Comparison of ENCODE assay signal across 23 mouse cellular contexts in genomic region chr7:76156869-76157268, GRCm38 (mm10).
DNase-seq lines count a peak whose midpoint lies in the region; ATAC-seq and TF ChIP-seq lines count a peak whose summit lies in the region.
"Had no signal": no experiment of that assay in that cellular context is flagged by ENCODE, and none has a peak within 500 bp of the region (broad histone marks: within the 10 kb centered on the region; RNA-seq: fewer than 3 reads in every experiment).

No protein-coding gene starts in this region.

- H3K4me3 ChIP-seq in midbrain, embryonic 14.5 days (replicated peaks; ENCODE audit: low read depth, low read length): no peak overlapping the region
- H3K4me3 ChIP-seq in midbrain, postnatal 0 days (ENCODE audit: low read depth, low read length): no peak overlapping the region
- no peak overlapping the region for H3K4me3 ChIP-seq in forebrain, embryonic 10.5 days
- H3K4me3 ChIP-seq: embryonic facial prominence, embryonic 13.5 days; embryonic facial prominence, embryonic 15.5 days; erythroblast, embryonic 14.5 days; forebrain, embryonic 13.5 days; forebrain, embryonic 15.5 days had no signal

- no peaks in the 10 kb centered on the region for H3K27me3 ChIP-seq in midbrain, embryonic 14.5 days (ENCODE audit: control insufficient read depth, insufficient read depth, low read length)
- no peaks in the 10 kb centered on the region for H3K27me3 ChIP-seq in midbrain, postnatal 0 days (ENCODE audit: insufficient read depth, low read length)
- H3K27me3 ChIP-seq in forebrain, embryonic 10.5 days (ENCODE audit: poor library complexity, severe bottlenecking): no peaks in the 10 kb centered on the region
- H3K27me3 ChIP-seq: embryonic facial prominence, embryonic 13.5 days; embryonic facial prominence, embryonic 15.5 days; forebrain, embryonic 13.5 days; forebrain, embryonic 15.5 days had no signal

- H3K36me3 ChIP-seq in midbrain, embryonic 14.5 days (ENCODE audit: control insufficient read depth, insufficient read depth, low read length): no peaks in the 10 kb centered on the region
- H3K36me3 ChIP-seq in midbrain, postnatal 0 days (ENCODE audit: insufficient read depth, low read length): no peaks in the 10 kb centered on the region
- no peaks in the 10 kb centered on the region for H3K36me3 ChIP-seq in forebrain, embryonic 10.5 days (replicated peaks)
- H3K36me3 ChIP-seq: embryonic facial prominence, embryonic 13.5 days; embryonic facial prominence, embryonic 15.5 days; forebrain, embryonic 15.5 days had no signal

- 34% methylated on average over 8 of the region's 8 CpGs for whole genome bisulfite sequencing in midbrain, embryonic 14.5 days
- WGBS in midbrain, postnatal 0 days: 27% methylated on average over 8 of the region's 8 CpGs
- WGBS in forebrain, embryonic 10.5 days: 50% methylated on average over 8 of the region's 8 CpGs

- H3K4me1 ChIP-seq in midbrain, embryonic 14.5 days (ENCODE audit: control insufficient read depth, insufficient read depth, low read length): no peaks in the 10 kb centered on the region
- H3K4me1 ChIP-seq in midbrain, postnatal 0 days (ENCODE audit: insufficient read depth, low read length): no peaks in the 10 kb centered on the region
- H3K4me1 ChIP-seq in forebrain, embryonic 10.5 days: no peaks in the 10 kb centered on the region
- H3K4me1 ChIP-seq: embryonic facial prominence, embryonic 13.5 days; embryonic facial prominence, embryonic 15.5 days; forebrain, embryonic 15.5 days had no signal

- H3K9me3 ChIP-seq in midbrain, embryonic 14.5 days (ENCODE audit: control insufficient read depth, low read length): no peaks in the 10 kb centered on the region
- H3K9me3 ChIP-seq in midbrain, postnatal 0 days (ENCODE audit: low read length): no peaks in the 10 kb centered on the region
- no peaks in the 10 kb centered on the region for H3K9me3 ChIP-seq in forebrain, embryonic 10.5 days
- H3K9me3 ChIP-seq: embryonic facial prominence, embryonic 13.5 days; embryonic facial prominence, embryonic 15.5 days; forebrain, embryonic 13.5 days; forebrain, embryonic 15.5 days had no signal

- no peak for TF ChIP-seq POLR2A in brain, embryonic 14.5 days (IDR thresholded peaks at IDR 0.05; ENCODE audit: borderline replicate concordance, extremely low read depth, insufficient read depth, insufficient read length, poor library complexity, severe bottlenecking)

- H3K9ac ChIP-seq in midbrain, embryonic 14.5 days (replicated peaks; ENCODE audit: low read length): no peak overlapping the region
- H3K9ac ChIP-seq in midbrain, postnatal 0 days (replicated peaks; ENCODE audit: low read length, poor library complexity, severe bottlenecking): no peak overlapping the region
- H3K9ac ChIP-seq: embryonic facial prominence, embryonic 13.5 days; embryonic facial prominence, embryonic 15.5 days; forebrain, embryonic 13.5 days; forebrain, embryonic 15.5 days; forebrain, postnatal 0 days had no signal

- no peak overlapping the region for H3K4me2 ChIP-seq in midbrain, embryonic 14.5 days (ENCODE audit: low read length)
- no peak overlapping the region for H3K4me2 ChIP-seq in midbrain, postnatal 0 days (ENCODE audit: low read depth, low read length, poor library complexity, severe bottlenecking)
- H3K4me2 ChIP-seq: embryonic facial prominence, embryonic 13.5 days; embryonic facial prominence, embryonic 15.5 days; forebrain, embryonic 13.5 days; forebrain, embryonic 15.5 days had no signal

- no peak overlapping the region for H3K27ac ChIP-seq in midbrain, embryonic 14.5 days (replicated peaks; ENCODE audit: low read depth, low read length)
- H3K27ac ChIP-seq in midbrain, postnatal 0 days (ENCODE audit: low read depth, low read length): no peak overlapping the region
- H3K27ac ChIP-seq in forebrain, embryonic 10.5 days: no peak overlapping the region
- H3K27ac ChIP-seq: embryonic facial prominence, embryonic 13.5 days; embryonic facial prominence, embryonic 15.5 days; forebrain, embryonic 13.5 days; forebrain, embryonic 15.5 days had no signal

- no peak for TF ChIP-seq CTCF in midbrain, postnatal 0 days (IDR thresholded peaks at IDR 0.05)
- no peak for TF ChIP-seq CTCF in brain, embryonic 14.5 days (IDR thresholded peaks at IDR 0.05; ENCODE audit: borderline replicate concordance, extremely low read depth, insufficient read depth, insufficient read length)

- ATAC-seq in midbrain, embryonic 14.5 days (ENCODE audit: low FRiP score, low TSS enrichment): no peak
- ATAC-seq in midbrain, postnatal 0 days (ENCODE audit: low FRiP score): no peak
- ATAC-seq: forebrain, embryonic 13.5 days; forebrain, embryonic 15.5 days; forebrain, postnatal 0 days had no signal

- peak; percentile 13 for DNase-seq in midbrain, embryonic 14.5 days
- no peak for DNase-seq in midbrain, postnatal 0 days (ENCODE audit: low spot score)
- peak; percentile 13 for DNase-seq in right cerebral cortex, adult 18-20 months
- no peak for DNase-seq in right cerebral cortex, postnatal 25 days
- DNase-seq in brain, adult 2 months (ENCODE audit: low read depth, low spot score): peak; percentile 65
- DNase-seq in brain, embryonic 14.5 days (ENCODE audit: low read depth): peak; percentile 17
- DNase-seq in forebrain, embryonic 10.5 days (ENCODE audit: extremely low spot score, low spot score): no peak
- DNase-seq: adrenal gland, adult 2 months; adrenal gland, postnatal 10 days; adrenal gland, postnatal 25 days; cerebellum, adult 11 months; cerebellum, adult 18-20 months; cerebellum, adult 8-10 months; cerebellum, adult 9-11 months; cerebellum, postnatal 14 days; cerebellum, postnatal 36 days; embryo, embryonic 11 days; forebrain, postnatal 0 days had no signal

Comparison
In these comparisons a context has a peak if more than half of its experiments do, and no peak if none do; other contexts are left out.
1. DNase-seq: peak in midbrain, embryonic 14.5 days (single experiment), right cerebral cortex, adult 18-20 months (single experiment), brain, adult 2 months (single experiment) and brain, embryonic 14.5 days (single experiment); none in midbrain, postnatal 0 days (single experiment), right cerebral cortex, postnatal 25 days (single experiment) and forebrain, embryonic 10.5 days (single experiment).